Mouse (Mus musculus): ENCODE data around the gene Rnase1.

GRCm38 (mm10) chr14:51142568-51142967 is 4.0 kb downstream of the Rnase1 start:
- TF ChIP-seq USF1 (IDR thresholded peaks at IDR 0.05; ENCODE audit: low read depth), result no peak
- TF ChIP-seq TCF12 (IDR thresholded peaks at IDR 0.05; ENCODE audit: insufficient read depth, poor library complexity, severe bottlenecking), result no peak

Data from myocyte (in vitro differentiated cells).